Mouse (Mus musculus): ENCODE data around the gene Sugp1. TPM values are rescaled to one million over a fixed set of nuclear protein-coding genes. Genes with fewer than 3 reads are reported as not detected.

Sugp1 gene
- polyA plus RNA-seq (2017; shearing (Covaris generic)), result 10 to 100 TPM; 59.2 to 60.4 TPM

DNA sequence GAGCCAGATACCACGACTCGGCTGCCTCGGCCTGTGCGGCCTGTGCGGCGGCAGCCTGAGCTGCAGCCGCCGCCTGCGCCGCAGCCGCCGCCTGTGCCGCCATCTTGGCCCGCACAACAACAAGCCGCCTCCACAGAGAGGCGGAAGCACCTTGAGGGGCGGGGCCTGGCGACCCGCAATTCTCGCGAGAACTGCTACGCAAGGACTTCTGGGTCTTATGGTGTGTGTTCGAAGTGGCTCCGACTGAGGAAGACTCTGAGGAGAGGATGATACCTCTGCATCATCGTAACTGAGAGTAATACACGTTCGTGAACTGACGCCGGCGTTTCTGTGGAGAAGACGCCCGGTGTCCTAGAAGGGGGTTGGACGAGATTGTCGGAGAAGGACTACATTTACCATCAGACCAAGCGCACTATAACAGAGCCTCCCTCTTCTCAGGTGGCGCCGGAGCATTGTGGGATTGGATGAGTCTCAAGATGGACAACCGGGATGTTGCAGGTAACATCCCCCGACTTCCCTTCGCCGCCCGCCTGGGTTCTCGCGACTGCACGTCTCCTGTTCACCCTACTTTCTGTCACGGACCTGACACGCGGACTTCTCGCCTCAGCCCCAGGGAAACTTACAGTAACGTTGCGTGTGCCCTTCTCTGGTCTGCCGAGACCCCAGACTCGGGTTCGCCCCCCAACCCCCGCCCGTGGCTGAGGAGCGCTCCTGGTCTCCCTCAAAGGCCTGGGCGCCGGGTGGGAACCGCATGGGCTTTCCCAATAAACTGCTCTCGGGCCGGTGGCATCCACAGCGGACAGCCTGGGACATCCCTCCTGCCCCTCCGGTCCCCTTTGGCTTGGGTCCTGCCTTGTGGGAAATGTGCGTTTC is at the start of gene Sugp1, which contains the start of gene Mau2:
Gene Sugp1, plus strand, starts transcription at position 231 of the 873 bp plus-strand sequence.
Gene Mau2, minus strand, starts transcription at position 152 of the 873 bp plus-strand sequence.

DNA sequence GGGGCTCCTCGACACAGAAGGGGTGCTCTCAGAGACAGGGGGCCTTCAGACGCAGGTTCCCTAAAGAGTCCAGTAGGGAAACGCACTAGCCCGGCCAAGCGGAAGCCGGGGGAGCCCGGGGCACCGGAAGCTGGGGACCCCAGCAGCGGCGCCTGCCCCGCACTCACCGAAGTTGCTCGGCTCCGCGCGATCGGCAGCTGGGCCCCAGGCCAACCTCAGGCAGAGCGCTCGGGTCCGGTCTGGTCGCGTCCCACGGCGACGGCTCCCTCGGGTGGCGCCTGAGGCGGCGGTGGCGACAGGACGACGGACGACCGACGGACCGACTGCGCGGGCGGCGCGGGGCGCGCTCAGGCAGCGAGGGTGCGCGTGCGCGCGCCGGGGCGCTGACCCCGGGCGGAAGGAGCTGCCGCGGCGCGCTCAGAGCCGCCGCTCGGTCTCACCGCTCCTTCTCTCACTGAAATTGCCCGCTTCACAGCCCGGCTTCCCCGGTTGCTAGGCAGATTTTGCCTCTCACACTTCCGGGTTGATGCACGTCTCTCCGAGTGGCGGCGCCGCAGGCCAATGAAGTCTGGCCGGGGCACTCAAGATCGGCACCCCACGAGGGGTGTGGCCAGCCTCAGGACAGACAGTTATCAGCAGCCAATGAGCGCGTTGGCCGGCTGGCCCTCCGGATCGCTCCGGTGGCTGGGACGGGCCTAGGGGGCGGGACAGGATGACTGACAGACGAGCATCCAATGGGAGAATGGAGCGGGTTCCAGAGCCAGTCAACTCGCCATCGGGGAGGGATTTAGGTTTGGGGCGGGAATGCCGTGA is 46.6 kb upstream of the Sugp1 start, which contains the start of gene Gatad2a:
Gene Gatad2a, minus strand, starts transcription at position 609 of the 813 bp plus-strand sequence.

GRCm38 (mm10) chr8:70072441-70073069 is 29.9 kb downstream of the Sugp1 start, which contains the start of gene Tm6sf2:
Gene Tm6sf2, plus strand, starts transcription at chr8:70072924.

DNA sequence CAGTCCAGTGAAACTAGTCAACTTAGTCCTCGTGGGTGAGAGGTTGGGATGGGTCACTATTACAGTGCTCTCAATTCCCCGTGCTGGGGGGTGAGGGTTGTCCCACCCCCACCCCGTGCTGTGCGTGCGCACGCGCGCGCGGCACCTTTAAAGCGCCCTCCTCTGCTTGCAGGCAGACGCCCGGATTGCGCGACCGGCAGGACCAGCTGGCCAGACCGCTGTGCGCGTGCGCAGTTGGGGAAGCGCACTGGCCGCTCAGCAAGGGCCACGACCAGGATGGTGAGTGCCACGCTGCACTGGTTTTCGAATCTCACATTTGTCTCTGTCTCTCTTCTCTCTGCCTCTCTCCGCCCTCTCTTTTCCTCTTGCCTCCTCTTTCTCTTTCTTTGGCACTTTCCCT is 40.7 kb downstream of the Sugp1 start, which contains the start of gene Hapln4:
Gene Hapln4, plus strand, starts transcription at position 173 of the 400 bp plus-strand sequence.

GRCm38 (mm10) chr8:70120667-70121066 is 78.1 kb downstream of the Sugp1 start, which contains the start of gene Ncan:
Gene Ncan, minus strand, starts transcription at chr8:70120873.

Other genes with a start within 250 kb of the Sugp1 start
- gene Gmip, start 234.1 kb upstream of the Sugp1 start, polyA plus RNA-seq (2017; shearing (Covaris generic)), result 100 to 1,000 TPM; 119 to 150 TPM
- gene Lpar2, start 220.4 kb upstream of the Sugp1 start, polyA plus RNA-seq (2017; shearing (Covaris generic)), result under 1 TPM; 0.18 to 0.23 TPM
- gene Pbx4, start 210.3 kb upstream of the Sugp1 start, polyA plus RNA-seq (2017; shearing (Covaris generic)), result 10 to 100 TPM; 18.4 to 27.8 TPM
- under 1 TPM in 1 of 2 experiments, not detected in 1; 0.07 TPM for gene Cilp2, start 155.1 kb upstream of the Sugp1 start, polyA plus RNA-seq (2017; shearing (Covaris generic))
- 1 to 10 TPM; 4.3 to 5.5 TPM for gene Tssk6, start 140.6 kb upstream of the Sugp1 start, polyA plus RNA-seq (2017; shearing (Covaris generic))
- gene Ndufa13, start 140.3 kb upstream of the Sugp1 start, polyA plus RNA-seq (2017; shearing (Covaris generic)), result 100 to 1,000 TPM; 156 to 161 TPM
- 1 to 10 TPM in 1 of 2 experiments, not detected in 1; 2.0 TPM for gene Yjefn3, start 140.1 kb upstream of the Sugp1 start, polyA plus RNA-seq (2017; shearing (Covaris generic))
- 100 to 1,000 TPM; 126 to 142 TPM for gene Gatad2a, start 46.4 kb upstream of the Sugp1 start, polyA plus RNA-seq (2017; shearing (Covaris generic))
- 100 to 1,000 TPM in 1 of 2 experiments, 10 to 100 TPM in 1; 97.7 to 107 TPM for gene Mau2, start 79 bp upstream of the Sugp1 start, polyA plus RNA-seq (2017; shearing (Covaris generic))
- gene Tm6sf2, start 30.1 kb downstream of the Sugp1 start, polyA plus RNA-seq (2017; shearing (Covaris generic)), result 1 to 10 TPM in 1 of 2 experiments, not detected in 1; 2.4 TPM
- 1 to 10 TPM in 1 of 2 experiments, under 1 TPM in 1; 0.36 to 1.0 TPM for gene Hapln4, start 40.6 kb downstream of the Sugp1 start, polyA plus RNA-seq (2017; shearing (Covaris generic))
- under 1 TPM; 0.04 to 0.65 TPM for gene Ncan, start 78.1 kb downstream of the Sugp1 start, polyA plus RNA-seq (2017; shearing (Covaris generic))
- gene Nr2c2ap, start 88.5 kb downstream of the Sugp1 start, polyA plus RNA-seq (2017; shearing (Covaris generic)), result 10 to 100 TPM; 45.5 to 55.2 TPM
- gene Rfxank, start 96.3 kb downstream of the Sugp1 start, polyA plus RNA-seq (2017; shearing (Covaris generic)), result 10 to 100 TPM; 40.9 to 46.2 TPM
- gene Borcs8, start 96.7 kb downstream of the Sugp1 start, polyA plus RNA-seq (2017; shearing (Covaris generic)), result 10 to 100 TPM; 57.6 to 64.3 TPM
- under 1 TPM; 0.58 to 0.80 TPM for gene Mef2b, start 96.9 kb downstream of the Sugp1 start, polyA plus RNA-seq (2017; shearing (Covaris generic))
- 10 to 100 TPM; 40.1 to 42.8 TPM for gene Tmem161a, start 129.5 kb downstream of the Sugp1 start, polyA plus RNA-seq (2017; shearing (Covaris generic))
- 10 to 100 TPM; 11.3 to 13.4 TPM for gene Slc25a42, start 169.5 kb downstream of the Sugp1 start, polyA plus RNA-seq (2017; shearing (Covaris generic))
- gene Sugp2, start 191.4 kb downstream of the Sugp1 start, polyA plus RNA-seq (2017; shearing (Covaris generic)), result 10 to 100 TPM; 34.2 to 37.0 TPM
- 10 to 100 TPM in 1 of 2 experiments, 1 to 10 TPM in 1; 8.5 to 10.7 TPM for gene Armc6, start 191.7 kb downstream of the Sugp1 start, polyA plus RNA-seq (2017; shearing (Covaris generic))
- 1 to 10 TPM; 1.6 to 8.4 TPM for gene Homer3, start 240.0 kb downstream of the Sugp1 start, polyA plus RNA-seq (2017; shearing (Covaris generic))